Mouse (Mus musculus) left cerebral cortex, adult 18-20 months (tissue): Measurements from ENCODE around the gene Anapc5. TPM values are rescaled to one million over a fixed set of nuclear protein-coding genes. Genes with fewer than 3 reads are reported as not detected.

Experiments used
- DNase-seq, 2 experiments: peaks; one replicate each; pipeline ENCODE4 v3.0.0; 2021 to 2022; ENCODE audit warnings: low spot score in 2 of 2, mixed read lengths in 1 of 2
- long read RNA-seq, 2 experiments: library from polyadenylated mRNA; stranded (forward); transcript quantifications; one replicate each; pipeline ENCODE4 v2.0.0; 2021
- total RNA-seq, 2 experiments: library from RNA; stranded (reverse); gene quantifications; 2 replicates each; pipeline ENCODE4 v1.2.3; 2021

Gene Anapc5
- total RNA-seq, result 100 to 1,000 TPM; 212 to 231 TPM
- long read RNA-seq, experiment 1, transcript Anapc5-212 (17 exons, 2,413 nt), result minor isoform, 6 of 386 reads
- long read RNA-seq, experiment 1, transcript Anapc5-218 (17 exons, 2,404 nt), result minor isoform, 143 of 386 reads
- long read RNA-seq, experiment 1, transcript Anapc5-201 (17 exons, 2,760 nt), result major isoform, 185 of 386 reads
- long read RNA-seq, experiment 1, partial matches to known transcripts, result 27 of 386 reads
- long read RNA-seq, experiment 1, other reads (novel, unspliced or antisense), result 18 of 386 reads
- long read RNA-seq, experiment 2, transcript Anapc5-218 (17 exons, 2,404 nt), result minor isoform, 76 of 245 reads
- long read RNA-seq, experiment 2, transcript Anapc5-201 (17 exons, 2,760 nt), result major isoform, 115 of 245 reads
- long read RNA-seq, experiment 2, partial matches to known transcripts, result 23 of 245 reads
- long read RNA-seq, experiment 2, other reads (novel, unspliced or antisense), result 24 of 245 reads

DNA sequence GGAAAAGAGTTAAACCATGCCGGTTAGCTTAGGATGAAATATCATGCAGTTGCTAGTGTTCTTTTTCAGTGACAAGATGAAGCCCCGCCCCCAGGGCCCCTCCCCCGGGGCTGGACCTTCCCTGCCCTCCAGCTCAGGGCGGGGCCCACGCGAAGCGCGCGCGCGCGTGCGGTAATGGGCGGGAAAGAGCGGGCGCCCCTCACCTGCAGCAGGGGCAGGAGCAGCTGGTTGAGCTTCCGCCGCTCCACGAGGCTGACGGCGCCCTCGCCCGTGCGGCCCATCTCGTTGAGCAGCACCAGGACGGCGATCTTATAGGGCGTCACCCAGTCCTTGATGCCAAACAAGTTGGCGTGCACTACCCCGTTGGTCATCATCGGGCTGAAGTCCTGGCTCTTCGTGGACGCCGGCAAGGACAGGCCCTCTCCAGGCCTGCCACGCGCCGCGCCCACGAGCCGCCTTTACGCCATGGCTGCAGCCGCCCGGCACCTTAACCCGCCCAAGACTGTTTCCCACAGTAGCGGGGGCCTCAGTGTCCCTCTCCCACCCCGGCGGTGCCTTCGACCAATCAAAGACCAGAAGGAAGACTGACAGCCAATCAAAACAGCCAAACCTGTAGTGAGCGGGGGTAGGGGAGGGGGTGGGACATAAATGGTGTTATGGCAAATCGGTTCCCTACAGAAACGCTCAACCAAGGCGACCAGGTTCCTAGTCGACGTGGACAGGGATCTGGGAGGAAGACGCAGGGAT, at the start of gene Anapc5:
Gene Anapc5, minus strand, starts transcription at position 563 of the 747 bp plus-strand sequence.
- peak; percentile 80 to 90 for DNase-seq

DNA sequence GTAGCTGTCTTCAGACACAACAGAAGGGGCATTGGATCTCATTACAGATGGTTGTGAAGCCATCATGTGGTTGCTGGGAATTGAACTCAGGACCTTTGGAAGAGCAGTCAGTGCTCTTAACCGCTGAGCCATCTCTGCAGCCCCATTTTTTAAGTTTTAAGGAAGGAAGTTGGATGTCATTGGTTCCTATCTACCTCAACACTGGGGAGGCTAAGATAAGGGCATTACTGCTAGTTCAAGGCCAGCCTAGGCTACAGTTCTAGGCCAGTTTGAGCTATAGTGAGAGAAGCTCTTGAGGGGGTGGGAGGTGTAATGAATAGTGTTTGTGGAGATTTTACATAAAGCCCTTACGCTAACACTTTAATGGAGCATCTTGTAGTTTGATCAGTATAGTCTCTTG, 41.9 kb upstream of the Anapc5 start:
- DNase-seq, result no peak

DNA sequence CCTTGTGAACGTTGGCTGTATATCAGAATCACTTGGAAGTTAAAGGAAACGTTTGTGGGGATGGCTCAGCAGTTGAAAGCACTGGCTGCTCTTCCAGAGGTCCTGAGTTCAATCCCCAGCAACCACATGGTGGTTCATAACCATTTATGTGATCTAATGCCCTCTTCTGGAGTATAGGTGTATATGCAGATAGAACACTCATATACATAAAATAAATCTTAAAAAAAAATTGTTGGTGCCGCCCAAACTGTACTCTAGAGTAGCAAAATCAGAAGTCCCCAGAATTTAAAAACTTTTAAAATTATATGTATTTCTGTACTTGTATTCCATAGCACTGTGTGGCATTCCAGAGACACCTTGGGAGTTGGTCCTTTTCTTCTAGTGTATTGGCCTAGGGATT, 34.7 kb upstream of the Anapc5 start:
- DNase-seq, result no peak

DNA sequence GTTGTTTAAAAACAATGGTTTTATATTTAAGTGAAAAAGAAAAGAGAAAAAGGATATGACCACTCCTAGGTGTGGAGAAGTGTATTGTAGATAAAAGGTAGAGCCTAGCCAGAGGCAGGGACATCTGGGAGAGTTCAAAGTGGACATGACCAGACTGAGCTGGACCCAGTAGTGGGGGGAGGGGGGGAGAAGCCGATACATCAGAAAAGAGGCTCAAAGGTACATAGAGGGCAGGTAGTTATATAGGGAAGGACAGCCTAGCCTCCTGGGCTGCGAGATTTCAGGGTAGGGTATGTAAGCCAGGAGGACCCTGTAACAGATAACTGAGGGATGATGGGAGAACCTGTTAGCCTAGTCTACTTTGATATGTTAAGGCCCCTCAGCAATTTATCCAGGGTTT, 31.5 kb upstream of the Anapc5 start:
- DNase-seq, result no peak

DNA sequence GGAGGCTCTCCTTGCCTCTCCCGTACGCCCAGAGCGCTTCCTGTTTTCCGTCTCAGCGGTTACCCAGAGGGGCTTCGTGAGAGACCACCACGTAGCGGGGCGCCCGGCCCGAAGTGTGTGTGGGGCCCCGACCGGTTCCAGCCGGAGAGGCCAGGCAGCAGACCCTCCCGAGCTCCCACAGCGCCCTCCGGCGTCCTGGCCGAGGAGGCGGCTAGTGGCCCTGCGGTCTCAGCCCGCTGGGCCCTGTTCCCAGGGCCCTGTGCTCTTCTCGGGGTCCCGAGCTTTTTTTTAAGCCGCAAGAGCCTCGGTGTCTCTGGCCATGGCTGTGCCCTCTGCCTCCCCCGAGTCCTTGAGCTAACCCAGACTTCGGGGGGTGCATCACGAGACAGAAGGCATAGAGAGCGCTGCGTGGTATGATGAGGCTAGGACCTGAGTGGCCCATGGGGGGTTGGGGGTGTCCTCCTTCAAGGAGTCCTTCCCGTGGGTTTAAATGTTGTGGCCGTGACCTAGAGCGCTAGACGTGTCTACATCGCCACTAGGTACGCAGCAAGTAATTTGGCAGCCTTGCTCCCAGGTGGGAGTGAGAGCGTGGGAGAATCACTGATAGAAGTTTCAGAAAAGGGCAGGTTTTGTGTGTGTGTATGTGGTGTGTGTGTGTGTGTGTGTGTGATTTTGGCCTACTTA, 29.3 kb upstream of the Anapc5 start:
- peak; percentile 7 to 32 for DNase-seq

DNA sequence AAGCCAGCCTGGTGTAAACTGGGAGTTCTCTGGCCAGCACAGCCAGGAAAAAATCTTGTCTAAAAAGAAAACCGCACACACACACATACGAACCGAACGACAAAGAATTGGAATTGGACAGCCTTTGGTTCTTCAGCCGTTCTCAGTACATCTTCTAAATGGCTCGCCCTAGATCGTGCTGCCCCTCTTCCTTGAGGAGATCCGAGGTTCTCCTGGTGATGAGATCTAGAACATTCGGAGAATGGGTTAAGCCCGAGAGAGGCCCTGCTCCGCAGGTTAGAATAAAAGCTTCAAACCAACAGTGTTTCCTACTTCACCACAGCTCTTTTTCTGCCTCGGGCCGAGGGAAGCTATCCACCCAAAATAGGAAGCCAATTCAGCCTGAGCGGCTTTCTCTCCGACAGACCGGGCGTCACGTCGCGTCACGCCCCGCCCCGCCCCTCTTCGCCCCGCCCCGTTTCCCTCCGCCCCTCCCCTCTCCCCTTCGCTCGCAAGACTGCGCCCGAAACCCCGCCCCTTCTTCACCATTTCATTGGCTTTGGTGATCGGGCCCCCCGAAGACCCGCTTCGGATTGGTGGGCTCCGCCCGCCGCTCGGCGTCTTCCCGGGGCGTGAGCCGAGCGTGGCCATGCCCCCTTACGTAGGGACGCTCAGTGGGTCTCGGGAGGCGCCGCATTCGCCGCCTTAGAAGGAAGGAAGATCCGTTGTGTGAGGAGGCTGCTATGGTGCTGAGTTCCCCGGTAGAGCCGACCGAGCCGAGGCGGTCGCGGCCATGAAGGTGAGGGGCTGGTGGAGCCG, 28.6 kb upstream of the Anapc5 start, which contains the start of gene Rnf34:
Gene Rnf34, plus strand, starts transcription at position 528 of the 798 bp plus-strand sequence.
- DNase-seq, result peak; percentile 93 to 97

DNA sequence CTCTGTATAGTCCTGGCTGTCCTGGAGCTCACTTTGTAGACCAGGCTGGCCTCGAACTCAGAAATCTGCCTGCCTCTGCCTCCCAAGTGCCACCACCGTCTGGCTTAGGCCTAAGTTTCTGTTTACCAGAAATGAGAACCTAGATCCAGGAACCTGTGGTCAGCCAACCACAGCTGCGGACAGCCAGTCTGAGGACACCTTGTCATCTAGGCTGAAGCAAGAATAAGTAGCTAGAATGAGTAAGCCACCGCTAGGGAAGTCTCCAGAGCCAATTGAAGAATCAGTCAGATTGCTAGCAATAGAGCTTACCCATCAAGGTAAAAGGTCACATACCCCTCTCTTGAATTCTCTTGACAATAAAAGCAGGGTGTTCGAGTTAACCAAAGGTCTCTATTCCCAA, 22.7 kb upstream of the Anapc5 start:
- no peak for DNase-seq

DNA sequence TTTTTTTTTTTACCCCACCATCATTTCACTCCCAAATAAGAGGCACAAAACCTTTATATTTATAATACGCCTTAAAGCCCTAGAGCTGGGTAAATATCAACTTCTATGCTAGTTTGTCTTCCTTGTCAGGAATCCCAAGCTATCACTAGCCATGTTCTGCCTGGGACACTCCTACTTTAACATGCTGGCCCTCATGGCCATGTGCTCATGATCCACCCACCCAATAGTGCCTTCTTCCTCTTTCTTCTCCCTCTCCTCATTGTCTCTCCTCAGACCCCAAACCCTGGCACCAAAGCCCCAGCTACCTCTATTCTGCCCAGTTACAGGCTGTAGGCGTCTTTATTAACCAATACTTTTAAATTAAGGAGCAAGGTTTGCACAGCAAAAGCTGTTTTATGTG, 20.0 kb upstream of the Anapc5 start:
- no peak for DNase-seq

DNA sequence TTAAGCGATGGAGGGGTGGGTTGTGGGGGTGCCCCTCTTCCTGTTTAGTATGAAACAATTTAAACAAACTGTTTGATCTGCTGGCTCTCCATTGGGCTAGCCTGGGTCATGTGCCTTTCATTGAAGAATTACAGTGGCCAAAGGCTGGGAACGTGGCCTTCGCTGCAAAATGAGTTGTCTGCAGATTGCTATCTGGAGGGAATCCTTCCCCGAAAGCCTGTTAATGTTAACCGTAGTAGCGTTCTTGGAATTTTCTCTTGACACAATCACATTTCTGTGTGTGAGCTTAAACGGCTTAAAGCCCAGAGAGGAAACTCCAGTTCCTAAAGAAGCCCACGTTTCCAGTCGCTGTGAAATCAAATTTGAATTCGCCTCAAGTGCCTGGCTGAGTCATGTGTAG, 11.9 kb upstream of the Anapc5 start:
- DNase-seq, result no peak

DNA sequence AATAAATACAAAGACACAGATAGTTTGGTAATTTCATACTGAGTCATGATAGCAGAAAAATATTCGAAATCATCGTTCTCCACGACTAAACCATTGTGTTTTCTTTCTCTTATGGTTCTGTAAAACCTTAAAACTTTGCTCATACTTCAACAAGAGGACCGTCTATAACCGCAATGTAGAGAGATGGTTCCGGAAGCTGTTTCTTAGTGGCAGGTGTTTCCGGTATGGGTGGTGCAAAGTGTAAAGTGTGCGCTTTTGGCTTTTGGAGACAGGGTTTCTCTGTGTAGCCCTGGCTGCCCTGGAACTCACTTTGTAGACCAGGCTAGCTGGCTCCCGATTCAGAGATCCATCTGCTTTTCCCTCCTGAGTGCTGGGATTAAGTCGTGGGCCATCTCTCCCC, 11.4 kb upstream of the Anapc5 start:
- no peak for DNase-seq

DNA sequence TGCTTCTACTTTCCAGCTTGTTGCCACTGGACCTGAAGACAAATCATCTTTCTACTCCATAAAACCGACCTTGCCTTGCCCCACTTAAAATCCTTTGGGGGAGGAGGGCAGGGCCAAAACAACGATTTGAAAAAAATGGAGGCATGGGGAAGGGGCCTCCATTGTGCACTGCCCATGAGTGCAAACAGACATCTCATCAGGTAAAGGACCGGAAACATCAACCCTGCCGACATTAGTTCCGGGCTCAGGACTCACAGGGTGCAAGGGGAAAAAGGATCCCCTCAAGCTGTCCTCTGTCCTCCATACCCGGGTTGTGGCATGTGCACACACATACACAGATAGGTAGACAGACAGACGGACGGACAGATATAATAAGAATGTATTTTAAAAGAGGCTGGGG, 4.0 kb upstream of the Anapc5 start:
- no peak for DNase-seq

DNA sequence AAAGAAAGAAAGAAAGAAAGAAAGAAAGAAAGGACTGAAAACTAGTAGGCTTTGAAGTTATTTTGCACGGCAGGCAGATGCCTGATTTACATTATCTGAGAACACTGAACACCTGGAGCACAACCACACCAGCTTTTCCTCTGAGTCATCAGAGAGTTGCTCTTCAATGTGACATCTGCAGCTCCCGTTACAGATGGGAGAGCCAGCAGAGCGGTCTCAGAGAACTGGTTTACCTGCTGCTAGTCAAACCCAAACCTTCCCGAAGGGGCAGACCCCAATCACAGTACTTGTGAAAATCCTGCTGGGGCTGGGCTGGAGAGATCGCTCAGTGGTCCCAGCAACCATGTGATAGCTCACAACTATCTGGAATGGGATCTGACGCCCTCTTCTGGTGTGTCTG, 3.3 kb upstream of the Anapc5 start:
- DNase-seq, result no peak

DNA sequence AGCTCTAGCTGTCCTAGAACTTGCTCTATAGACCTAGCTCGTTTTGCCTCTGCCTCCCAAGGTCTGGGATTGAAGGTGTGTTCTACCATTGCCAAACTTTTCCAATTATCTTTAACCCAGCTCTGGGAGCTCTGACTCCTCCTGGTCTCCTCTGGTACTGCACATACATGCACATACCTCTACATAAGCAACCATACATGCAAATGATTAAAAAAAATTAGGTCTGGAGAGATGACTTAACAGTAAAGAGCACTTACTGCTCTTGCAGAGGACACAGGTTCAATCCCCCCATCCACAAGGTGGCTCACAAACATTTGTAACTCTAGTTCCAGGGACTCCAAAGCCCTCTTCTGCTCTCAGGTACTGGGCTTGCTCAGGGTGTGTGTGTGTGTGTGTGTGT, 2.8 kb upstream of the Anapc5 start:
- no peak for DNase-seq

DNA sequence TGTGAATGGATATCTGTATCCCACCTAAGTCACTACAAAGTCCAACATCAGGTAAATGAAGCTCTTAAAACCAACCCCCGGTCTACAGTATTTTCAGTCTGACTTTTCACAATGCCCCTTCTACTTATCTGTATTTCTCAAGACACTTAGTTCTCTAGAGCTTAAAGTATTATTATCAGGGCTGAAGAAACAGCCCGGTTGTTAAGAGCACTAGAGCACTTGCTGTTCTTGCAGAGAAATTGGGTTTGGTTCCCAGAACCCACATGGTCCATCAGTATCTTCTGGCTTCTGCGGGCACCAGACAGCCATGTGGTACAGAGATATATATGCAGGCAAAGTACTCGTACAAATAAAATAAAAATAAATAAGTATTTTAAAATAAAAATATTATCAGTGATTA, 1.3 kb upstream of the Anapc5 start:
- no peak for DNase-seq

DNA sequence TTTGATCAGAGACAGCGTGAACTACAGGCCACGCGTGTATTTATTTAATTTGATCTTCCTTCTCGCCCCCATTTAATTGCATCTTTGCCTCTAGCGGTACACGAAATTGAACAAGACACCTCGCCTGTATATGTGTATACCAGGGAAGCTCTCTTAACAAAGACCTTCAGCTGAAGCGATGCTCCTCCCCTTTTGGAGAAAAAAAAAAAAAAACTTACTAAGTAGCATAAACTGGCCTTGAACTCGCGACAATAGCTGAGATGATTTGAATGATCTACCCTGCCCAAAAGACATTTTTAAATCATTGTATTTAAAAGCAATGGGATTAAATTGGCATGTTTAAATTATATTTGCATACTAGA, 366 bp upstream of the Anapc5 start:
- no peak for DNase-seq

DNA sequence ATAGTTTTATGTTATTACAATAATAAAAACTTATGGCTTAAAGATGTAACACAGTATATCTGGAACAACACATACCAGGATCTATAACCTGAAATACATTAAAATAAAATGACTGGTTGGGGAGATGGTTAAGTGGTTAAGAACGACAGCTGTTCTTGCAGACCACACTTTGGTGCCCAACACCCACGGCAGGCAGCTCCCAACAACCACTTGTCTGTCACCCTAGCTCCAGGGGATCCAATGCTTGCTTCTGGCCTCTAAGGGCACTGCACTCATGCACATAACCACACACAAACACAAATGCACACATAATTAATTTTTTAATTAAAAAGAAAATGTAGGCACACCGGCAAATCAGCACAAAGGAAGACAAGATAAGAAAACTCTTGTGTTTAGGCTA, 8.4 kb downstream of the Anapc5 start:
- DNase-seq, result no peak

DNA sequence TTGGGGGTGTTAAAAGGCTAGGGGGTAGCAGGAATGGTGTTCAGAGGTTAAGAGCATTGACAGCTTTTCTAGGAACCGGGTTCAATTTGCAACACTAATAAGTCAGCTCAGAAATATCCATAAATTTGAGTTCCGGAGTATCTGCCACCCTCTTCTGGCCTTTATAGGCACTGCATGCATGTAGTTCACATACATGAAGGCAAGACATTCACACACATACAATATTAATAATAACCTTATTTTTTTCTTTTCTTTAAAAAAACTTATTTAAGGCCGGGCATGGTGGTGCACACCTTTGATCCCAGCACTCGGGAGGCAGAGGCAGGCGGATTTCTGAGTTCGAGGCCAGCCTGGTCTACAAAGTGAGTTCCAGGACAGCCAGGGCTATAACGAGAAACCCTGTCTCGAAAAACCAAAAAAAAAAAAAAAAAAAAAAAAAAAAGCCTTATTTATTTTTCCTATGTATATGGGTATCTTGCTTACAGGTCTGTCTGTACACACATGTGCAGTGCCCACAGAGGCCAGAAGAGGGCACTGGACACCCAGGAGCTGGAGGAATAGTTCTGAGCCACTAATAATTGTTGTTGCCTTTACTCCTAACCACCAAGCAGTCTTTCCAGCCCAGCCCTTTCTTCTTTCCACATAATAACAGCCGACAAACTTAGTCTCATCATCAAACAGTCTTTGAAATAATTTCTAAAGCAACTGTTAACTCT, 9.6 kb downstream of the Anapc5 start:
- peak; percentile 43 to 51 for DNase-seq

DNA sequence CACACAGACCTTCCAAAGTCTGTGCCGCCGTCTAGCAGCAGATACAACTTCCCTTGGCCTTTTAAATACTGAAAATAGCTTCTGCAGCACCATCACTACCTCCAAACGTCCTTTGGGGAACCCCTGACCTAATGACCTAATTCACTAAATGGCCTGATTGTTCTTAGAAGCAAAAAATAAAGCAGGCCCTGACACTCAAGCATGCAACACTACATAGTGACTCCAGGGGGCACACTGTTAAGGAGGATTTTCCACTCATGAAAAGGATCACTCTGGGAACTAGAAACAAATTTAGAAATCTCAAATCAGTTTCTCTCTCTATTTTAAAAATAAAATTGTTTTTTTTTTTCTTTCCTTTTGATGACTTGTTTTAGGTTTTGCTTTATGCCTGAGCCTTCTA, 15.6 kb downstream of the Anapc5 start:
- DNase-seq, result no peak

DNA sequence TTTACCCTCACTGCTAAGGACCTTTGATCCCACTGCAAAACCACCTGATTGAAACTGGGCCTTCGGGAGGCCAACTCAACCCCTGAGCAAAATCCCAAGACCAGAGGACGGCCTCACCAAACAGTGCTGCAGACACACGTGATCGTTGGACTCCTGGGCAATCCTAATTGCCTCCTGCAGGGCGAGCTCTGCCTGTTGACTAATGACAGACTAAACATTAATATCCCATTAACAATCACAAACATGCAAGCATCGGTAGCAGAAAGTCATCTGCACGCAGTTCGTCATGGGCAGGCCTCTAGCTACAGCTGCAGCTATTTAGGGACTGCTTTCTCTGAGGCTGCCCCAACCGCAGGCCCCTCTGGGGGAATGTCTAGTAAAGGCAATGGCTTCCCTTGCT, 18.4 kb downstream of the Anapc5 start:
- no peak for DNase-seq

DNA sequence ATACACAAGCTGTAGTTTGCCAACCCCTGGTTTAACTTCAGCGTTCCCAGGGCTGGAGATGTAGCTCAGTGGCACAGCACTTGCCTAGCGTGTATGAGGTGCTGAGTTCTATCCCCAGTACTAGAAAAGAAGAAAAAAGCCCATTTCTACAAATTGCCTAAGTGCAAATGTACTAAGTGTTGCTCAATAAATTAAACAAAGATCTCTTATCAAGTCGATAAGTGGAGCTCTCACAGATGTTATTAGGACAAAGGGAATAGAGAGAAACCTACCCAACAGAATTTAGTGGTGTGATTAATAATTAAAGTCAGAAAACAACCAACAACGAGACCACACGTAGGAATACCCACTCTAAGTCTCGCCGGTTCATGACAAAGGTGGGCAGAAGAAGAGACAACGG, 19.5 kb downstream of the Anapc5 start:
- DNase-seq, result no peak
